Mouse (Mus musculus) liver, adult 2 months (tissue): ENCODE data around the gene Ptpn4.

Experiments
- CTCF ChIP-seq: fragments of 200-500 bp; IDR thresholded peaks from 2 replicates; pipeline ENCODE4 v1.5.1; 2011; ENCODE audit warnings: low read depth, low read length, control low read depth
- POLR2A ChIP-seq: fragments of 200-500 bp; IDR thresholded peaks from 2 replicates; pipeline ENCODE4 v1.6.1; 2011; ENCODE audit warnings: low read length, control low read depth; ENCODE audit not compliant: insufficient read depth; ENCODE audit errors: extremely low read depth

GRCm38 (mm10) chr1:119852980-119853379 lies 15.6 kb upstream of the Ptpn4 start:
- TF ChIP-seq CTCF (no peak), POLR2A (no peak)
